Mouse (Mus musculus) CH12.LX (cell line): ENCODE results near the gene Atg4b. TPM values are rescaled to one million over a fixed set of nuclear protein-coding genes. Genes with fewer than 3 reads are reported as not detected.

Experiments
- DNase-seq: peaks from one replicate; pipeline ENCODE4 v3.0.0-alpha.2; 2013; ENCODE audit errors: extremely low read depth
- H3K27ac ChIP-seq: 2 replicates; pipeline ENCODE4 v1.5.1; 2012; ENCODE audit warnings: low read depth, mild to moderate bottlenecking, control low read depth, moderate library complexity; ENCODE audit not compliant: insufficient read depth
- H3K27me3 ChIP-seq: replicated peaks from 2 replicates; pipeline ENCODE3; 2012; ENCODE audit warnings: inconsistent platforms
- H3K36me3 ChIP-seq, 2 experiments: replicated peaks in 1 of 2; 2 replicates each; pipeline versions ENCODE3 to v1.6.1; 2012; ENCODE audit warnings: inconsistent platforms in 1 of 2, low read length in 1 of 2, mild to moderate bottlenecking in 1 of 2, mixed read lengths in 1 of 2, moderate library complexity in 1 of 2; ENCODE audit not compliant: control insufficient read depth in 1 of 2, insufficient read depth in 1 of 2
- H3K4me1 ChIP-seq, 2 experiments: 2 replicates each; pipeline ENCODE4 v1.6.1; 2012; ENCODE audit warnings: inconsistent platforms in 1 of 2, moderate library complexity in 1 of 2; ENCODE audit not compliant: insufficient read depth in 2 of 2, control insufficient read depth in 1 of 2
- H3K4me2 ChIP-seq: 2 replicates; pipeline ENCODE4 v1.6.1; 2012; ENCODE audit warnings: low read depth, mild to moderate bottlenecking, control low read depth; ENCODE audit not compliant: poor library complexity, insufficient read depth, severe bottlenecking
- H3K4me3 ChIP-seq, 3 experiments: fragments of 150-350 bp in 1 of 3; sonication (generic) in 1 of 3; replicated peaks in 1 of 3; 2 replicates each; pipeline versions ENCODE3 to v1.5.1; 2011 to 2012; ENCODE audit warnings: low read depth in 2 of 3, low read length in 2 of 3, mild to moderate bottlenecking in 2 of 3, moderate library complexity in 2 of 3, control low read depth in 1 of 3, improper control_type of control experiment in 1 of 3, inconsistent platforms in 1 of 3, mixed read lengths in 1 of 3; ENCODE audit not compliant: poor library complexity in 1 of 3
- H3K79me2 ChIP-seq: replicated peaks from 2 replicates; pipeline ENCODE4 v1.6.1; 2012; ENCODE audit warnings: mild to moderate bottlenecking, moderate library complexity; ENCODE audit not compliant: control insufficient read depth, poor library complexity, insufficient read depth, severe bottlenecking; ENCODE audit errors: extremely low read depth
- H3K9ac ChIP-seq: 2 replicates; pipeline ENCODE4 v1.6.1; 2012; ENCODE audit warnings: low read depth, mild to moderate bottlenecking, control low read depth, moderate library complexity; ENCODE audit not compliant: insufficient read depth
- H3K9me3 ChIP-seq: replicated peaks from 2 replicates; pipeline ENCODE3; 2012; ENCODE audit warnings: low read length, inconsistent platforms, mixed read lengths
- BHLHE40 ChIP-seq: IDR thresholded peaks from 2 replicates; pipeline ENCODE4 v1.6.1; 2011; ENCODE audit warnings: mild to moderate bottlenecking, low read depth, low read length, improper control_type of control experiment
- CHD2 ChIP-seq: IDR thresholded peaks from 2 replicates; pipeline ENCODE4 v1.6.1; 2011; ENCODE audit warnings: low read length, improper control_type of control experiment
- CTCF ChIP-seq, 2 experiments: IDR thresholded peaks in 1 of 2; conservative IDR thresholded peaks in 1 of 2; 2 replicates each; pipeline ENCODE4 v1.5.1; 2011 to 2012; ENCODE audit warnings: low read depth in 2 of 2, low read length in 2 of 2, improper control_type of control experiment in 1 of 2, inconsistent platforms in 1 of 2, mild to moderate bottlenecking in 1 of 2, moderate library complexity in 1 of 2
- E2F4 ChIP-seq: IDR thresholded peaks from 2 replicates; pipeline ENCODE4 v1.6.1; 2011; ENCODE audit warnings: low read depth, low read length, improper control_type of control experiment; ENCODE audit not compliant: insufficient replicate concordance
- ELF1 ChIP-seq: IDR thresholded peaks from 2 replicates; pipeline ENCODE4 v1.6.1; 2014; ENCODE audit warnings: low read depth, mild to moderate bottlenecking, inconsistent platforms, low read length, improper control_type of control experiment
- EP300 ChIP-seq: IDR thresholded peaks from 2 replicates; pipeline ENCODE4 v1.6.1; 2011; ENCODE audit warnings: low read length, improper control_type of control experiment
- GABPA ChIP-seq: IDR thresholded peaks from 2 replicates; pipeline ENCODE4 v1.6.1; 2012; ENCODE audit warnings: low read depth, low read length, improper control_type of control experiment, inconsistent platforms; ENCODE audit not compliant: insufficient replicate concordance
- IRF4 ChIP-seq: IDR thresholded peaks from 2 replicates; pipeline ENCODE4 v1.6.1; 2014; ENCODE audit warnings: low read depth, mild to moderate bottlenecking, inconsistent platforms, low read length, improper control_type of control experiment
- JUND ChIP-seq: conservative IDR thresholded peaks from 2 replicates; pipeline ENCODE4 v1.6.1; 2011; ENCODE audit warnings: low read depth, low read length, improper control_type of control experiment
- KAT2A ChIP-seq: IDR thresholded peaks from 2 replicates; pipeline ENCODE4 v1.6.1; 2012; ENCODE audit warnings: low read length, improper control_type of control experiment, inconsistent platforms; ENCODE audit not compliant: insufficient replicate concordance
- MAX ChIP-seq: IDR thresholded peaks from 2 replicates; pipeline ENCODE4 v1.6.1; 2011; ENCODE audit warnings: low read length, improper control_type of control experiment
- MEF2A ChIP-seq: IDR thresholded peaks from 2 replicates; pipeline ENCODE4 v1.6.1; 2014; ENCODE audit warnings: low read depth, mild to moderate bottlenecking, inconsistent platforms, low read length, improper control_type of control experiment, borderline replicate concordance
- MYC ChIP-seq: IDR thresholded peaks from 2 replicates; pipeline ENCODE4 v1.6.1; 2011; ENCODE audit warnings: low read depth, mild to moderate bottlenecking, improper control_type of control experiment, low read length
- NRF1 ChIP-seq: IDR thresholded peaks from 2 replicates; pipeline ENCODE4 v1.6.1; 2014; ENCODE audit warnings: low read depth, mild to moderate bottlenecking, inconsistent platforms, low read length, improper control_type of control experiment, moderate library complexity
- PAX5 ChIP-seq: IDR thresholded peaks from 2 replicates; pipeline ENCODE4 v1.6.1; 2012; ENCODE audit warnings: low read length, inconsistent platforms, mixed read lengths
- POLR2A ChIP-seq: IDR thresholded peaks from 2 replicates; pipeline ENCODE4 v1.6.1; 2011; ENCODE audit warnings: low read depth, mild to moderate bottlenecking, improper control_type of control experiment, low read length
- POLR2AphosphoS2 ChIP-seq: IDR thresholded peaks from 2 replicates; pipeline ENCODE4 v1.6.1; 2011; ENCODE audit warnings: low read depth, low read length, improper control_type of control experiment
- RAD21 ChIP-seq: IDR thresholded peaks from 2 replicates; pipeline ENCODE4 v1.6.1; 2011; ENCODE audit warnings: low read depth, mild to moderate bottlenecking, low read length, improper control_type of control experiment, moderate library complexity
- SIN3A ChIP-seq: IDR thresholded peaks from 2 replicates; pipeline ENCODE4 v1.6.1; 2012; ENCODE audit warnings: low read length, improper control_type of control experiment, inconsistent platforms
- SMC3 ChIP-seq: IDR thresholded peaks from 2 replicates; pipeline ENCODE4 v1.6.1; 2011; ENCODE audit warnings: low read depth, low read length, improper control_type of control experiment
- TCF12 ChIP-seq: IDR thresholded peaks from 2 replicates; pipeline ENCODE4 v1.6.1; 2014; ENCODE audit warnings: low read depth, mild to moderate bottlenecking, inconsistent platforms, low read length, improper control_type of control experiment
- UBTF ChIP-seq: IDR thresholded peaks from 2 replicates; pipeline ENCODE4 v1.6.1; 2012; ENCODE audit warnings: low read depth, mild to moderate bottlenecking, inconsistent platforms, low read length, improper control_type of control experiment, moderate library complexity
- USF1 ChIP-seq: IDR thresholded peaks from 2 replicates; pipeline ENCODE4 v1.6.1; 2014; ENCODE audit warnings: low read depth, mild to moderate bottlenecking, inconsistent platforms, low read length, improper control_type of control experiment
- ZC3H11A ChIP-seq: IDR thresholded peaks from 2 replicates; pipeline ENCODE4 v1.6.1; 2012; ENCODE audit warnings: low read depth, mild to moderate bottlenecking, inconsistent platforms, low read length, improper control_type of control experiment
- ZMIZ1 ChIP-seq: IDR thresholded peaks from 2 replicates; pipeline ENCODE4 v1.6.1; 2012; ENCODE audit warnings: low read depth, mild to moderate bottlenecking, inconsistent platforms, low read length, improper control_type of control experiment
- ZNF384 ChIP-seq: IDR thresholded peaks from 2 replicates; pipeline ENCODE4 v1.6.1; 2012; ENCODE audit warnings: low read depth, low read length, improper control_type of control experiment, inconsistent platforms
- dilution Hi-C: fragments of 300-500 bp; cut with MboI; formaldehyde crosslinking; loops from 2 replicates; pipeline ENCODE4 v1.14.3; 2020; ENCODE audit warnings: low sequenced_read_pairs; ENCODE audit not compliant: extremely low pct_unique_long_range_greater_than_20kb, extremely low pct_ligation_motif_present
- in situ Hi-C: fragments of 300-500 bp; cut with MboI; formaldehyde crosslinking; loops from 3 replicates; pipeline ENCODE4 v1.14.3; 2019; ENCODE audit warnings: low sequenced_read_pairs, low pct_ligation_motif_present, low pct_unique_long_range_greater_than_20kb, mixed read lengths
- polyA plus RNA-seq: library from polyadenylated mRNA; unstranded; fragments of >175 nt; gene quantifications from 2 replicates; pipeline ENCODE4 v1.2.1, GENCODE M21; 2012; ENCODE audit warnings: low read depth; ENCODE audit not compliant: insufficient read length
- total RNA-seq, 2 experiments: library from RNA; depleted of rRNA; stranded (reverse); fragments of 300-350 nt in 1 of 2; fragments of >200 nt in 1 of 2; gene quantifications; 2 replicates each; pipeline ENCODE4 v1.2.3; 2012 to 2014

Gene Atg4b
- total and polyA plus RNA-seq, 3 experiments = 20.1 to 55.1 (median 21.4) TPM

- Histone ChIP-seq H3K27ac (no peak overlapping the region), H3K4me3 (no peak overlapping the region), H3K27me3 (no peaks in the 10 kb centered on the region), H3K36me3 (peaks cover 24 to 65% of the 10 kb centered on the region in 2 experiments), H3K79me2 (peaks cover 7% of the 10 kb centered on the region; the same call in 1 of the 2 replicates), H3K4me2 (no peak overlapping the region), H3K9ac (no peak overlapping the region), H3K9me3 (peaks cover 3% of the 10 kb centered on the region), H3K4me1 (no peaks in the 10 kb centered on the region)
- in situ Hi-C loops (no loop called here), dilution Hi-C loops (no loop called here)
- TF ChIP-seq SMC3 (no peak), EP300 (no peak), MYC (no peak), ZMIZ1 (no peak), GABPA (no peak), MAX (no peak), POLR2AphosphoS2 (no peak), KAT2A (no peak), ZNF384 (no peak), TCF12 (no peak), CTCF (conservative IDR thresholded peaks at IDR 0.05 in 1 of 2, IDR thresholded peaks at IDR 0.05 in 1 of 2; ENCODE audit: low read depth in 2 of 2, low read length in 2 of 2) (no peak), SIN3A (no peak), IRF4 (no peak), POLR2A (no peak), JUND (no peak), USF1 (no peak), NRF1 (no peak), E2F4 (no peak), MEF2A (no peak), PAX5 (no peak)
- no peak for DNase-seq
These were observed 18.6 kb downstream of the Atg4b start for GRCm38 (mm10) chr1:93769901-93770300.

GRCm38 (mm10) chr1:93776686-93777085 lies 25.4 kb downstream of the Atg4b start:
- H3K4me2 ChIP-seq = no peak overlapping the region
- H3K36me3 ChIP-seq = peaks cover 55 to 85% of the 10 kb centered on the region in 2 experiments

More at GRCm38 (mm10) chr1:93776686-93777085, 25.4 kb downstream of the Atg4b start:
- TF ChIP-seq USF1 = no peak
- no peak for TF ChIP-seq ZC3H11A
- TF ChIP-seq RAD21 = no peak
- TF ChIP-seq CTCF (conservative IDR thresholded peaks at IDR 0.05 in 1 of 2, IDR thresholded peaks at IDR 0.05 in 1 of 2; ENCODE audit: low read depth in 2 of 2, low read length in 2 of 2) = no peak
- no peak for TF ChIP-seq CHD2
- TF ChIP-seq UBTF = no peak
- no peak for TF ChIP-seq BHLHE40
- no peak for TF ChIP-seq ELF1
- dilution Hi-C loops = no loop called here
- DNase-seq = no peak
- in situ Hi-C loops = no loop called here
- no peaks in the 10 kb centered on the region for H3K4me1 ChIP-seq
- H3K27me3 ChIP-seq = no peaks in the 10 kb centered on the region
- H3K4me3 ChIP-seq = no peak overlapping the region
- H3K9ac ChIP-seq = no peak overlapping the region
- H3K9me3 ChIP-seq = no peaks in the 10 kb centered on the region
- H3K79me2 ChIP-seq = no peaks in the 10 kb centered on the region
- H3K27ac ChIP-seq = no peak overlapping the region
